Mouse (Mus musculus) testis, adult 2 months (tissue): ENCODE data around the gene Arsg. TPM values are rescaled to one million over a fixed set of nuclear protein-coding genes. Genes with fewer than 3 reads are reported as not detected.
A peak's percentile ranks its signal among the peaks of the same experiment; 100 is the strongest.

Source experiments
- H3K27ac ChIP-seq: fragments of 200-500 bp; 2 replicates; pipeline ENCODE4 v1.5.1; 2012; ENCODE audit warnings: low read depth, low read length; ENCODE audit not compliant: control insufficient read depth, insufficient read depth
- H3K27me3 ChIP-seq: fragments of 200-500 bp; 2 replicates; pipeline ENCODE4 v1.6.1; 2012; ENCODE audit warnings: mild to moderate bottlenecking, low read length, moderate library complexity; ENCODE audit not compliant: control insufficient read depth, insufficient read depth
- H3K36me3 ChIP-seq: fragments of 200-500 bp; 2 replicates; pipeline ENCODE4 v1.6.1; 2012; ENCODE audit warnings: mild to moderate bottlenecking, low read length; ENCODE audit not compliant: control insufficient read depth, insufficient read depth
- H3K4me1 ChIP-seq: fragments of 200-500 bp; 2 replicates; pipeline ENCODE4 v1.6.1; 2012; ENCODE audit warnings: low read length; ENCODE audit not compliant: control insufficient read depth, insufficient read depth
- H3K4me3 ChIP-seq: fragments of 200-500 bp; 2 replicates; pipeline ENCODE4 v1.5.1; 2012; ENCODE audit warnings: low read depth, mild to moderate bottlenecking, low read length, moderate library complexity, mixed read lengths; ENCODE audit not compliant: control insufficient read depth
- CTCF ChIP-seq: fragments of 200-500 bp; IDR thresholded peaks from 2 replicates; pipeline ENCODE4 v1.5.1; 2012; ENCODE audit warnings: low read depth, mild to moderate bottlenecking, inconsistent platforms, low read length, moderate library complexity; ENCODE audit not compliant: control insufficient read depth, insufficient read depth, insufficient replicate concordance
- POLR2A ChIP-seq: fragments of 200-500 bp; IDR thresholded peaks from 2 replicates; pipeline ENCODE4 v1.6.1; 2012; ENCODE audit warnings: low read depth, mild to moderate bottlenecking, inconsistent platforms, low read length, moderate library complexity; ENCODE audit not compliant: control insufficient read depth
- polyA plus RNA-seq: library from polyadenylated mRNA; depleted of rRNA; stranded (reverse); fragments of >200 nt; gene quantifications from 2 replicates; pipeline ENCODE4 v1.2.3, GENCODE M21; 2012; rRNA removed

The Arsg gene
- polyA plus RNA-seq = 3.1 and 3.3 TPM in 2 replicates

DNA sequence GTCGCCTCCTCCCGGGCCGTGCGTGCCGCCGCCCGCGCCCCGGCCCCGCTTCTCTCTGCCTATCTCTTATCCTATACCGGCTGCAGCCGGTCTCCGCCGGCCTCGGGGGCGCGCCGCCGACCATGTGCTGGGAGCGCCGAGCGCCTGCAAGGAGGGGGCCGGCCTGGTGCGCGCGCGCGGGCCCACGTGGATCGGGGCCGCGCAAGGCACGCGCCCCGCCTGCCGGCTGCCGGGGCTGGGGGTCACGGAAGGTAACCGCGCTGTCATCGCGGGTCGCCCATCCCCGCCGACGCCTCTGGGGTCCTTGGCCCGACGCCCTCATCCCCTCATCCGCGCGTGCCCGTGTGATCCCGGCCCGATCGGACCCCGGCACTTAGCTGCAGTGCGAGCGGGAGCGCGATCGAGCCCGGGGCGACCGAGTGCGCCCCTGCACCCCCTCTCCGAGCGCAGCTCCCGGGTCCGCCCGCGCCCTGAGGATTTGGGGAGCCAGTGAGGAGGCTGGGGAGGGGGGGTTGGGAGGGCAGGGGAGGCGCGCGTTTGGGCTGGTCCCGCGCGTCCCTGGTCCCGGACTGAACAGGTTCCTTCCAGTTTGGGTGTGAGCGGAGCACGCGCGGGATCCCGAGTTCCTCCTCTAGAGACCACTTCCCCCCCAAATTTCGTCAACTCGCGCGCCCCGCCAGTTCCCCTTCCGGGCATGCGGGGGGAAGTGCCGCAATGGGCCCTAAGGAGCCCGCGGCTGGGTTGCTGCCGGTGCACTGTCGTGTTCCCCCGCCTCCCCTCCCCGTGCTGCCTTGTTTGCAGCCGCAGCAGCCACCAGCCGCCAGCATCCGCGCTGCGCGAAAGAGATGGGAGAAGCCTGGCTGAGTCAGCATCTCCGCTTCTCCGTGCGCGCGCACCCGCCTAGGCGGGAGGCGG, at the start of gene Arsg, which contains the start of gene Slc16a6:
Gene Arsg (plus strand): TSS at position 204 of the 915 bp plus-strand sequence.
Gene Slc16a6 (minus strand): TSS at position 428 of the 915 bp plus-strand sequence.
- no peaks in the 10 kb centered on the region for H3K27me3 ChIP-seq

DNA sequence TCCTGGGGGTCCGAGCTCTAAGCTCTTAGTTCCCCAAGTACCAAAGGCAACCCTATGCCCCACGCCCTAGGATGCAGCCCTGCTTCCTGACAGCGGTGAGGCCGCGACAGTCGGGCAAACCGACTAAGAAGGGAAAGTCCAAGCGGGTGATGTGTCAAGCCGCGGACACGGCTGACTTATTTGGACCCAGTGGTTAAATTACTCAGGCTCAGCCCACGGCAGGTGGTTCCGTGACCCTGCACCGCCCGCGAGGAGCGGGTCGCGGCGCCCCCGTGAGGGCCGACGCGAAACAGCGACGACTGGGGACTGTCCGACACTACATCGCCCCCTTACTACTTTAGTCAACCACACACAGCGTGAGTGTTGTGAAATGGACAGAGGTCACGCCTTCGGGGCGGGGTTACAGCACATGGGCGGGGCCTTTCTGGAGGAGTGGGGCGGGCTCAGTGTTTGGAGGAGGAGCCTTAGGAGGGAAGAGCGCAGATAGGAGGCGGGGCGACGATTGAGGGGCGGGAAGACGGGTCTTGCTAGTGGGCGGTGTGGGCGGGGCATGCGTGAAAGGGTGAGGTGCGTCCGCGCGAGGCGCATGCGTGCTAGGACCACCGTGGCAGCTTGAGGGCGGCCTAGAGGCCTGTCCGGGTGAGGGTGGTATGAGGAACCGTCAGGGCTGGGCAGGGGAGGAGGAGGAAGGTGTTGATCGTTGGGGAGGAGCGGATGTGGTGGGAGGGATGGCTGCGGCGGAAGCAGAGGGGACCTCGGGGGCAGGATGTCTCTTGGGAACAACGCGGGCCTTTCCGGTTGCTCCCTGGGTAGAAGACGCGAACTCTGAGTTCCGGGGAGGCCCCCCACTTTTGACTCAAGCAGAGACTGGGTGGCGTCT, 47.5 kb upstream of the Arsg start, which contains the start of gene Amz2:
Gene Amz2 (plus strand): TSS at position 555 of the 880 bp plus-strand sequence.
- TF ChIP-seq CTCF (peak; percentile 58; the same call in 1 of the 2 replicates), POLR2A (peak; percentile 99)

More for the DNA sequence above, at the start of gene Arsg, which contains the start of gene Slc16a6:
- H3K4me3 ChIP-seq = peak within 1 kb of the TSS; percentile 91
- H3K27ac ChIP-seq = peak within 1 kb of the TSS; percentile 80
- H3K4me1 ChIP-seq = peaks cover 10% of the 10 kb centered on the region
- H3K36me3 ChIP-seq = no peaks in the 10 kb centered on the region
- peak; percentile 40 for TF ChIP-seq POLR2A
- no peak for TF ChIP-seq CTCF

DNA sequence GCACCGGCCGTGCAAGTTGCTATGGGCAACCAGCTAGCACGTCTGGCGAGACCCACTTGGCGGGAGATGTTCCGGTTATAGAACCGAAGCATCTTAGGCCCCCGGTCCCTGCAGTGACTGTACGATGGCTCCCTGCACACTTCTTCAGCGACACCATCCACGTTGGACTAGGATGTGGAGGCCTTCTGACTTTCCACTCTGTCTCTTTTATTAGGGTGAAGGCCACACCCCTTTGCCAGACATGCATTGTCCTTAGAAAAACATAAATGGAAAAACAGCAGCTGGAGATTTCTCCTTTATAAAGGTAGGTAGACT, 46.9 kb upstream of the Arsg start:
- Histone ChIP-seq H3K27ac (peak overlapping the region; percentile 84), H3K36me3 (peaks cover 2% of the 10 kb centered on the region), H3K4me1 (peaks cover 3% of the 10 kb centered on the region; the same call in 1 of the 2 replicates), H3K4me3 (peak overlapping the region; percentile 97), H3K27me3 (no peaks in the 10 kb centered on the region)
- TF ChIP-seq CTCF (no peak), POLR2A (no peak)

More for the DNA sequence above, 47.5 kb upstream of the Arsg start, which contains the start of gene Amz2:
- peaks cover 3% of the 10 kb centered on the region; the same call in 1 of the 2 replicates for H3K4me1 ChIP-seq
- H3K27ac ChIP-seq = peak within 1 kb of the TSS; percentile 84
- H3K36me3 ChIP-seq = peaks cover under 1% of the 10 kb centered on the region
- no peaks in the 10 kb centered on the region for H3K27me3 ChIP-seq
- H3K4me3 ChIP-seq = peak within 1 kb of the TSS; percentile 97

DNA sequence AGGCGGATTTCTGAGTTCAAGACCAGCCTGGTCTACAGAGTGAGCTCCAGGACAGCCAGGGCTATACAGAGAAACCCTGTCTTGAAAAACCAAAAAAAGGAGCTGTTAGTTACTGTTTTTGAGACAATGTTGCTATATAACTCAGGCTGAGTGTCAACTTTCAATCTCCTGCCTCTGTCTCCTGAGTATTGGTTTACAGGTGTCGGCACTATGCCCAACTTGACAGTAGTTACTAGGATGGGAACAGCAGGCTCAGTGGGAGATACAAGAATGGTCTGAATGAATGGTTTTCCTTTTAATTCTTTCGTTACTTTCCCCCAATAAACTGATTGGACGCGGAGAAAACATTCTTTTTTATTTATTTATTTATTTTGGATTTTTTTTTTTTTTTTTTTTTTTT, 45.8 kb upstream of the Arsg start:
- Histone ChIP-seq H3K27me3 (no peaks in the 10 kb centered on the region), H3K27ac (no peak overlapping the region), H3K36me3 (peaks cover 2% of the 10 kb centered on the region), H3K4me3 (no peak overlapping the region), H3K4me1 (peaks cover 3% of the 10 kb centered on the region; the same call in 1 of the 2 replicates)
- no peak for TF ChIP-seq CTCF
- no peak for TF ChIP-seq POLR2A

DNA sequence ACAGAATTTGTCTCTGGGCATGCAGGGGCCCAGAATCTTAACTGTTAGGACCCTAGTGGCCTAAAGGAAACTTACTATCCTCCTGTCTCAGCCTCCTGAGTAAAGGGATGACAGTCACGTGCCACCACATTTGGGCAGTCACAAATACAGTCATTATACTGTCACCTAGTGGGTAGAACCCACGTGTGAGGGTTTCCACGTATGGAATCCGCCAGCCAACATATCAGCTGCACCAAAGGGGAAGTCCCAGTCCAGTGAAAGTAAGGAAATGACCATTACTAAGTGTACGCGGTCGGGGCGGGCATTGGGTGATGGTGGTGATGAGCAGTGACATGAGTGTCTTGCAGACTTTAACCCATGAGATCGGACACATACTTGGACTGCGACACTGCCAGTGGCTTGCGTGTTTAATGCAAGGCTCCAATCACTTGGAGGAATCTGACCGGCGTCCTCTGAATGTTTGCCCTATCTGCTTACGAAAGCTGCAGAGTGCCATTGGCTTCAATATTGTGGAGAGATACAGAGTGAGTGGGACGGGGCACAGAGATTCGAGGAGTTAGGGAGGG, 38.9 kb upstream of the Arsg start:
- H3K27me3 ChIP-seq = no peaks in the 10 kb centered on the region
- peaks cover 2% of the 10 kb centered on the region for H3K36me3 ChIP-seq
- TF ChIP-seq CTCF (no peak), POLR2A (no peak)
- H3K27ac ChIP-seq = no peak overlapping the region
- no peak overlapping the region for H3K4me3 ChIP-seq
- peaks cover 1% of the 10 kb centered on the region; the same call in 1 of the 2 replicates for H3K4me1 ChIP-seq

DNA sequence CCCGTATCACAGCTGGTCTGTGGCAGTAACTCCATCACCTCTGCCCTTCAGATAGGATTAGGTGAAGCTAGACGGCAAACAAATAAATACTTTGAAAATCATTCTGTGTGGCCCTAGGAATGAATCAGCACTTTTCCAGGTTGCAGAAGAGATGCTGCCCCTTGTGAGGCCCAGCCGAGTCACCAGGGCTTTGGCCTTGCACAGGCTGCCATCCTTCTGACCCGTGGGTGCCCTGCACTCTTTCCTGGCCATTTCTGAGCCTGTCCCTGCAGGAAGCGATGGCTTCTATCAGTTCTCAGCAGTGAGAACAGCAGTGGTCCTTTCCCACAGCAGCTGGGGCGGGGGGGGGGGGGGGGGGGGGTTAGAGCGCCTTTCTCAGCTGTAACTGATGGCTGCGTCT, 36.3 kb upstream of the Arsg start:
- H3K36me3 ChIP-seq = no peaks in the 10 kb centered on the region; the same call in none of the 2 replicates
- H3K27ac ChIP-seq = no peak overlapping the region
- TF ChIP-seq POLR2A (no peak), CTCF (no peak)
- peaks cover 7% of the 10 kb centered on the region for H3K4me1 ChIP-seq
- no peak overlapping the region for H3K4me3 ChIP-seq
- H3K27me3 ChIP-seq = no peaks in the 10 kb centered on the region

DNA sequence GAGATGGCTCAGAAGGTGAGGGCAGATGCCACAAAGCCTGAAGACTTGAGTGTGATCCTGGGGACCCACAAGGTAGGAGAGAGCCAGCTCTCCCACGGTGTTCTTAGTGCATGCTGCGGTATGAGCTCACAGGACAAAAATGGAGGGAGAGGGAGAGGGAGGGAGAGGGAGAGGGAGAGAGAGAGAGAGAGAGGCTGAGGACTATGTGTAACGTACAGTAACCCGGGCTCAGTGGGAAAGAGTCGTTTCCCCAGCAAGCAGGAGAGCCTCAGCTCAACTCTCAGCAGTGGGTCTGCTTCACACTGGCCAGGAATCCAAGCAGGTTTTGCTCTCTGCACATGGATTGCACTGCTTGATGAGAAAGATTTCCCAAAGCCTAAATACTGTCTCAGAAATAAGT, 34.0 kb upstream of the Arsg start:
- H3K4me1 ChIP-seq = peaks cover 7% of the 10 kb centered on the region
- no peak overlapping the region for H3K4me3 ChIP-seq
- no peak for TF ChIP-seq CTCF
- TF ChIP-seq POLR2A = no peak
- no peaks in the 10 kb centered on the region for H3K27me3 ChIP-seq
- no peaks in the 10 kb centered on the region; the same call in none of the 2 replicates for H3K36me3 ChIP-seq
- no peak overlapping the region for H3K27ac ChIP-seq
